Mouse (Mus musculus) bone marrow macrophage, adult 2 months (primary cell): ENCODE data around the gene Sestd1. TPM values are rescaled to one million over a fixed set of nuclear protein-coding genes. Genes with fewer than 3 reads are reported as not detected.
A peak's percentile ranks its signal among the peaks of the same experiment; 100 is the strongest.

Source experiments
- H3K27ac ChIP-seq: 2 replicates; pipeline ENCODE4 v1.5.1; 2012; ENCODE audit warnings: low read depth, low read length; ENCODE audit not compliant: insufficient read depth
- H3K4me1 ChIP-seq: 2 replicates; pipeline ENCODE4 v1.6.1; 2012; ENCODE audit warnings: low read length; ENCODE audit not compliant: control insufficient read depth, insufficient read depth
- H3K4me3 ChIP-seq: 2 replicates; pipeline ENCODE4 v1.5.1; 2012; ENCODE audit warnings: mild to moderate bottlenecking, low read length, moderate library complexity; ENCODE audit not compliant: insufficient read depth
- CTCF ChIP-seq: IDR thresholded peaks from 2 replicates; pipeline ENCODE4 v1.5.1; 2012; ENCODE audit warnings: low read depth, mild to moderate bottlenecking, low read length, moderate library complexity
- POLR2A ChIP-seq: IDR thresholded peaks from 2 replicates; pipeline ENCODE4 v1.6.1; 2012; ENCODE audit warnings: mild to moderate bottlenecking, low read depth, low read length, borderline replicate concordance
- polyA plus RNA-seq: library from polyadenylated mRNA; stranded (reverse); fragments of >200 nt; gene quantifications from 2 replicates; pipeline ENCODE4 v1.2.4, GENCODE M21; 2012; ENCODE audit not compliant: missing spikeins, insufficient read depth, insufficient read length

Sestd1 gene
- polyA plus RNA-seq, 1 experiment: 42.1 TPM

GRCm38 (mm10) chr2:77200379-77200778 is 80.0 kb downstream of the Sestd1 start:
- Histone ChIP-seq H3K27ac (no peak overlapping the region), H3K4me3 (no peak overlapping the region), H3K4me1 (peaks cover 37% of the 10 kb centered on the region)
- no peak for TF ChIP-seq CTCF
- no peak for TF ChIP-seq POLR2A

GRCm38 (mm10) chr2:77198246-77198645 is 82.1 kb downstream of the Sestd1 start:
- Histone ChIP-seq H3K27ac (no peak overlapping the region), H3K4me3 (no peak overlapping the region), H3K4me1 (peaks cover 37% of the 10 kb centered on the region)
- no peak for TF ChIP-seq CTCF
- TF ChIP-seq POLR2A: no peak

GRCm38 (mm10) chr2:77196819-77197218 is 83.6 kb downstream of the Sestd1 start:
- Histone ChIP-seq H3K4me1 (peaks cover 31% of the 10 kb centered on the region), H3K4me3 (no peak overlapping the region), H3K27ac (peak overlapping the region; percentile 72)
- TF ChIP-seq CTCF (no peak), POLR2A (no peak)

DNA sequence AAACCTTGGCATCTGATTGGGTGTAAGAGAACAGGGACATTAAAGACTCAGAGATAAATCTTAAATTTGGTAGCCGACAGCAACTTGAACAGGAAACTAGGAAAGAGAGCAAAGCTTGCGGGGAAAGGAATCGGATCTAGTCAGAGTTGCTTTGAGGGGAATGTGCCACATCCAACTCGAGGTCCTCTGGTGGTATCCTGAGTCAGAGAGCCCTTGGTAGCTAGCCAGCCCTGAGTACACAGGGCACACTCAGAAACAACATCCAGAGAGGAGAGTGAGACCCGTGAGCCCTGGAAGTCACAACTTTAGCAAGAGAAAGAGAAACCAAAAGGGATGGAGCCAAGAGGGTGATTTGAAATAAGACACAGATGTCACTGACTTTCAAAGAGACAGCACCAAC is 85.3 kb downstream of the Sestd1 start:
- Histone ChIP-seq H3K4me3 (no peak overlapping the region), H3K27ac (no peak overlapping the region), H3K4me1 (peaks cover 18% of the 10 kb centered on the region)
- TF ChIP-seq POLR2A: no peak

GRCm38 (mm10) chr2:77191811-77192210 is 88.6 kb downstream of the Sestd1 start:
- no peak for TF ChIP-seq CTCF
- TF ChIP-seq POLR2A: no peak
- peaks cover 2% of the 10 kb centered on the region for H3K4me1 ChIP-seq
- H3K27ac ChIP-seq: no peak overlapping the region
- no peak overlapping the region for H3K4me3 ChIP-seq

GRCm38 (mm10) chr2:77190891-77191290 is 89.5 kb downstream of the Sestd1 start:
- TF ChIP-seq POLR2A: no peak
- no peak for TF ChIP-seq CTCF

DNA sequence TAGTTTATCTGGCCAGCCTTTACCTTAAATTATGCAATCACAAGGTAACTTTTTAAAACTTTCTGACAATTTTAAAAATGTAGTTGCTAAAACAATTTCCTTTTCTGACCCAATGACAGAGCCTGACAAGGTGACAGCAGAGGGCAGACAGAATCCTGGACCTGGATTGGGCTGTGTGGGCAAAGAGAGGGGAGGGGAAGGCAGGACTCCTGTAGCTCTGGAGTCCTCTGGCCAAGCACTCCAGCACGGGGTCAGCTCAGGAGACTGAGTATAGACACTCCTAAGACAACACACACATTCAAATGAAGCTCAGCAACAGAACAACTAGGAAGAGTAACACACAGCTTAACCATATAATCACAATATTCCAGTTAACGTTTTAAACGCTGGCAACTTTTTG is 90.1 kb downstream of the Sestd1 start:
- no peak for TF ChIP-seq POLR2A
- no peak for TF ChIP-seq CTCF
- no peak overlapping the region for H3K4me3 ChIP-seq
- no peak overlapping the region for H3K27ac ChIP-seq
- H3K4me1 ChIP-seq: no peaks in the 10 kb centered on the region

More at GRCm38 (mm10) chr2:77190891-77191290, 89.5 kb downstream of the Sestd1 start:
- no peaks in the 10 kb centered on the region for H3K4me1 ChIP-seq
- no peak overlapping the region for H3K4me3 ChIP-seq
- H3K27ac ChIP-seq: no peak overlapping the region

GRCm38 (mm10) chr2:77189671-77190070 is 90.7 kb downstream of the Sestd1 start:
- H3K27ac ChIP-seq: no peak overlapping the region
- no peak overlapping the region for H3K4me3 ChIP-seq
- no peak for TF ChIP-seq CTCF
- no peak for TF ChIP-seq POLR2A
- no peaks in the 10 kb centered on the region for H3K4me1 ChIP-seq

- TF ChIP-seq POLR2A: no peak
- no peak for TF ChIP-seq CTCF
- no peak overlapping the region for H3K4me3 ChIP-seq
Observed at GRCm38 (mm10) chr2:77187501-77187900, 92.9 kb downstream of the Sestd1 start.

DNA sequence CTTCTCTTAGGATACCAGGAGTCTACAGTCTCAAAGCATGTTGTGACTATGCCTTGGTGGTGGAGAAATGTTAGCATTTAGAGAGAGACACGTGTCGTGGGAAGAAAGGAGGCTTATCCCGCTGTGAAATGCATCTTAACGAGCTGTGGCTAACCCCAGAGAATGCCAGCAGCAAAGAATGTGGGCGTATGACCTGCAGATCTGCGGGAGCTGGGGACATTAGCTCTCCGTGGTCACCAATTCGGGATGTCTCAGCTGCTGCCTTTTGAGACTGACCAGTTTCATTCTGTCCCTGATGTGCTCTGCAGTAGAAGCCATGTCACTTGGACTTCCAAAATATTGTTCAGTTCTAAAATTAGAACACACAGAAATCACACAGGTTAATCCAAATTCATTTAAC is 93.5 kb downstream of the Sestd1 start:
- Histone ChIP-seq H3K27ac (no peak overlapping the region), H3K4me1 (no peaks in the 10 kb centered on the region), H3K4me3 (no peak overlapping the region)
- no peak for TF ChIP-seq POLR2A
- TF ChIP-seq CTCF: no peak

More at GRCm38 (mm10) chr2:77187501-77187900, 92.9 kb downstream of the Sestd1 start:
- no peaks in the 10 kb centered on the region for H3K4me1 ChIP-seq
- no peak overlapping the region for H3K27ac ChIP-seq

DNA sequence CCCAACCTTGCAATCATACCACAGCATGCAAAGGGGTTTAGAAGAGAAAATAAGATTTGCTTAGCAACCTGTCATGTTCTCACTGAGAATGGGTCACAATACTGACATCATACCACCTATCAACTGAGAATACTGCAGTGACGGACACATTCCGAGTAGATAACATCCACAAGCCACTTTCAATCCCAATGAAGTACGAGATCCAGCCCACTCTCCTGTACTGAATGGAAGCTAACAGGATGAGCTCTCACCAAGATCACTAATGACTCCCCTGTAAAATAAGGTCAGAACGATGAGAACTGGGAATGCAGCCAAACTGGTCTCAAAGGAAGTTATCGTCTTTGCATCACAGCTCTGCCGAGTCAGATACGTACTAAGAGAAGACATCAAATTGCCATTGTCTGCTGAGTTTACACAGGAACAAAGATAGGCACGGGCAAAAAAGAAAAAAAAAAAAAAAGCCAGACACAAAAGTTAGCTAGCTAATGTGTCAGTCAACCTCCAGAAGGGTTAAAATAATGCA is 96.3 kb downstream of the Sestd1 start:
- TF ChIP-seq POLR2A: no peak

More for the DNA sequence above, 96.3 kb downstream of the Sestd1 start:
- no peaks in the 10 kb centered on the region for H3K4me1 ChIP-seq
- H3K4me3 ChIP-seq: no peak overlapping the region
- H3K27ac ChIP-seq: no peak overlapping the region
